Mouse (Mus musculus) midbrain, embryonic 14.5 days (tissue): Measurements from ENCODE around the gene Dpt. TPM values are rescaled to one million over a fixed set of nuclear protein-coding genes. Genes with fewer than 3 reads are reported as not detected.
"Not testable (repeated sequence)": the region's sequence is repeated elsewhere in the genome, so short reads cannot be mapped to it uniquely, and the experiment has no call there.

Experiments
- ATAC-seq: fragments of 200-750 bp; cut with Nextera tagmentation; 2 replicates; pipeline ENCODE4 v1.8.0; 2017; ENCODE audit warnings: moderate number of reproducible peaks, moderate library complexity; ENCODE audit not compliant: low FRiP score, low TSS enrichment
- DNase-seq: peaks from one replicate; pipeline ENCODE4 v3.0.0-alpha.2; 2015
- H3K27ac ChIP-seq: fragments of 300-500 bp; sonication (generic); replicated peaks from 2 replicates; pipeline ENCODE4 v1.5.1; 2014; ENCODE audit warnings: mild to moderate bottlenecking, low read depth, low read length, moderate library complexity
- H3K27me3 ChIP-seq: fragments of 300-500 bp; sonication (generic); 2 replicates; pipeline ENCODE4 v1.6.1; 2014; ENCODE audit warnings: low read length, control low read depth, mixed read lengths; ENCODE audit not compliant: control insufficient read depth, insufficient read depth
- H3K36me3 ChIP-seq: fragments of 300-500 bp; sonication (generic); 2 replicates; pipeline ENCODE4 v1.6.1; 2014; ENCODE audit warnings: low read length, control low read depth; ENCODE audit not compliant: control insufficient read depth, insufficient read depth
- H3K4me1 ChIP-seq: fragments of 300-500 bp; sonication (generic); 2 replicates; pipeline ENCODE4 v1.6.1; 2014; ENCODE audit warnings: mild to moderate bottlenecking, antibody characterized with exemption, low read length, control low read depth; ENCODE audit not compliant: control insufficient read depth, insufficient read depth
- H3K4me2 ChIP-seq: fragments of 300-500 bp; sonication (generic); 2 replicates; pipeline ENCODE4 v1.6.1; 2014; ENCODE audit warnings: mild to moderate bottlenecking, low read length, moderate library complexity
- H3K4me3 ChIP-seq: fragments of 300-500 bp; sonication (generic); replicated peaks from 2 replicates; pipeline ENCODE4 v1.5.1; 2014; ENCODE audit warnings: low read depth, low read length
- H3K9ac ChIP-seq: fragments of 300-500 bp; sonication (generic); replicated peaks from 2 replicates; pipeline ENCODE4 v1.6.1; 2014; ENCODE audit warnings: mild to moderate bottlenecking, low read length, moderate library complexity
- H3K9me3 ChIP-seq: fragments of 300-500 bp; sonication (generic); 2 replicates; pipeline ENCODE4 v1.6.1; 2016; ENCODE audit warnings: low read length, control low read depth, mixed read lengths; ENCODE audit not compliant: control insufficient read depth
- WGBS: fragments of 180-500 bp; shearing (Covaris S2); extraction: QIAGEN DNeasy Blood & Tissue Kit; methylation state at CpG from one replicate; pipeline ENCODE4 v1.1.7; 2014; 5-methylcytosine and 5-hydroxymethylcytosine counted together
- polyA plus RNA-seq: library from polyadenylated mRNA; unstranded; fragments of >200 nt; fragmentation: Nextera tagmentation; extraction: Ambion mirVana; gene quantifications from 2 replicates; pipeline ENCODE4 v1.2.1, GENCODE M21; 2014

The Dpt gene
- polyA plus RNA-seq, 1 experiment from 2014 or later = not detected

- Histone ChIP-seq H3K4me2 (no peak overlapping the region), H3K4me3 (no peak overlapping the region), H3K9ac (no peak overlapping the region), H3K27me3 (no peaks in the 10 kb centered on the region), H3K4me1 (peaks cover 4% of the 10 kb centered on the region; the same call in 1 of the 2 replicates), H3K27ac (no peak overlapping the region), H3K9me3 (no peaks in the 10 kb centered on the region), H3K36me3 (no peaks in the 10 kb centered on the region)
- 18% methylated on average over 2 of the region's 2 CpGs for WGBS
- no peak for ATAC-seq
- DNase-seq = no peak
Measured at GRCm38 (mm10) chr1:164824896-164825295, 28.5 kb downstream of the Dpt start.

GRCm38 (mm10) chr1:164829881-164830280 is 33.4 kb downstream of the Dpt start:
- no peak for ATAC-seq
- 83% methylated on average over 1 of the region's 1 CpGs for WGBS
- H3K4me3 ChIP-seq = no peak overlapping the region
- no peak for DNase-seq
- H3K9me3 ChIP-seq = no peaks in the 10 kb centered on the region
- no peaks in the 10 kb centered on the region for H3K4me1 ChIP-seq
- no peak overlapping the region for H3K4me2 ChIP-seq
- no peaks in the 10 kb centered on the region for H3K27me3 ChIP-seq
- no peak overlapping the region for H3K9ac ChIP-seq
- H3K36me3 ChIP-seq = no peaks in the 10 kb centered on the region
- no peak overlapping the region for H3K27ac ChIP-seq

- no peak overlapping the region for H3K4me3 ChIP-seq
- no peaks in the 10 kb centered on the region for H3K9me3 ChIP-seq
- no peaks in the 10 kb centered on the region for H3K4me1 ChIP-seq
- H3K9ac ChIP-seq = no peak overlapping the region
- ATAC-seq (no peak), DNase-seq (no peak)
- H3K36me3 ChIP-seq = no peaks in the 10 kb centered on the region
- H3K4me2 ChIP-seq = no peak overlapping the region
- no peak overlapping the region for H3K27ac ChIP-seq
- no peaks in the 10 kb centered on the region for H3K27me3 ChIP-seq
- WGBS = 87% methylated on average over 5 of the region's 5 CpGs
Measured at GRCm38 (mm10) chr1:164832459-164832858, 36.0 kb downstream of the Dpt start.

DNA sequence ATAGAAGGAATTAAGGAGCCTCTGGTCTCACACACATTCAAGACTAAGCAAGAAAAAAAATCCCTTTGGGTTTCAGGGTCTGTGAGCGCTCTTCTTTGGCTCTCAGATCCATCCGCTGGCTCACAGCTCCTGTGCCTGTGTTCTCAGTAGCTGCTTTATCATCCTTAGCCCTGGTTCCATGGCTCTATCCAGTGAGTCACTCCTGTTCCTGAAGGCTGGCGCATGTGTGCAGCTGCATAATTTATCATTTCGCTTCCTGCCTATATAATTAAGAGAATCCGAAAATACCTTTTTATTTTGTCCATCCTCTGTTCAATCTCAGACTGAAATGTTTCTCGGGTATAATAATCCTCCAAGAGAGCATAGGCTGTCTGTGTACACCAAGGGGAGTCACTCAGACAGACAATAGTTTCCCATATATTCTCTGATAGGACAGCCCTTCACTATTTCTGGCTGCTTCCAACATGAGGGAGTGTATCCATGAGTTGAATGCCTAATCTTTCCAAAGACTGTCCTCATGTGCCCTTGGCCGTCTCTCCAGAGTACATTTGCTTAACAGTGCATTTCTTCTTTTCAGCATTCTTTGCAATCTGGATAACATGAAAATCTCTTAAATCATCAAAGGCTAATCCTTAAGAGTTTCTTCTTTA is 52.3 kb downstream of the Dpt start:
- Histone ChIP-seq H3K27me3 (no peaks in the 10 kb centered on the region), H3K4me1 (no peaks in the 10 kb centered on the region), H3K4me2 (no peak overlapping the region), H3K27ac (no peak overlapping the region), H3K36me3 (no peaks in the 10 kb centered on the region), H3K4me3 (no peak overlapping the region), H3K9ac (no peak overlapping the region), H3K9me3 (no peaks in the 10 kb centered on the region)
- ATAC-seq (no peak), DNase-seq (peak; percentile 11)
- 85% methylated on average over 7 of the region's 7 CpGs for WGBS

- DNase-seq, H3K4me1 ChIP-seq, ATAC-seq, H3K4me3 ChIP-seq, H3K36me3 ChIP-seq, H3K27ac ChIP-seq, H3K4me2 ChIP-seq, H3K9me3 ChIP-seq, H3K9ac ChIP-seq, H3K27me3 ChIP-seq: not testable (repeated sequence)
- 84% methylated on average over 2 of the region's 2 CpGs for WGBS
Measured at GRCm38 (mm10) chr1:164855700-164856099, 59.3 kb downstream of the Dpt start.

DNA sequence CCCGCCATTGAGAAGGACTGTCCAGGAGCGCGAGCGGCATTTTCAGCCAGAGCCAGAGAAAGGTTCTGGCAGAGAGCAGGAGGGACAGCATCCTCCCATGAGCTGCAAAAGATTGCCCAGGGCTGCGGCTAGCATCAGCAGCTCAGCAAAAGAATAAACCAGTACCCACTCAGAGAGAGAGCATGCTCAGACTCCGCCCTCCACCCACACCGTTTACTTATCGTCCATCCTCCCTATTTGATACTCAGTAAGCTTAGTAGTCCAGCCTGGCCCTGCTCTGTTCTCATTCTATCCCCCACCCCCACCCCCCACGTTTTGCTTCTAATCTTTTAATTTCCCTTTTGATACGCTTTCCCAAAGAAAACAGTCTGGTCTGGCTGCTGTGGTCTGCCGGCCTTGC is 63.5 kb downstream of the Dpt start:
- H3K4me1 ChIP-seq = 0 out of 2 replicates have a peak, but pooled peaks cover 3% of the 10 kb centered on the region
- no peaks in the 10 kb centered on the region for H3K9me3 ChIP-seq
- no peak overlapping the region for H3K4me2 ChIP-seq
- H3K36me3 ChIP-seq = no peaks in the 10 kb centered on the region
- H3K9ac ChIP-seq = no peak overlapping the region
- ATAC-seq (no peak), DNase-seq (peak; percentile 29)
- no peak overlapping the region for H3K27ac ChIP-seq
- no peaks in the 10 kb centered on the region for H3K27me3 ChIP-seq
- WGBS = 52% methylated on average over 11 of the region's 11 CpGs
- H3K4me3 ChIP-seq = no peak overlapping the region

GRCm38 (mm10) chr1:164860782-164861181 is 64.3 kb downstream of the Dpt start:
- no peak overlapping the region for H3K4me2 ChIP-seq
- H3K27me3 ChIP-seq = no peaks in the 10 kb centered on the region
- 0 out of 2 replicates have a peak, but pooled peaks cover 3% of the 10 kb centered on the region for H3K4me1 ChIP-seq
- DNase-seq = no peak
- no peak overlapping the region for H3K27ac ChIP-seq
- no peaks in the 10 kb centered on the region for H3K36me3 ChIP-seq
- no peaks in the 10 kb centered on the region for H3K9me3 ChIP-seq
- no peak overlapping the region for H3K4me3 ChIP-seq
- H3K9ac ChIP-seq = no peak overlapping the region
- WGBS = 93% methylated on average over 2 of the region's 2 CpGs
- peak; percentile 22; the same call in 1 of the 2 replicates for ATAC-seq

- ATAC-seq (no peak), DNase-seq (peak; percentile 2)
- Histone ChIP-seq H3K4me1 (0 out of 2 replicates have a peak, but pooled peaks cover 3% of the 10 kb centered on the region), H3K9me3 (no peaks in the 10 kb centered on the region), H3K36me3 (no peaks in the 10 kb centered on the region), H3K9ac (no peak overlapping the region), H3K27ac (no peak overlapping the region), H3K27me3 (no peaks in the 10 kb centered on the region), H3K4me2 (no peak overlapping the region), H3K4me3 (no peak overlapping the region)
- 72% methylated on average over 4 of the region's 4 CpGs for whole genome bisulfite sequencing
Measured at GRCm38 (mm10) chr1:164861501-164861900, 65.1 kb downstream of the Dpt start.
